Mouse (Mus musculus): ENCODE data around the gene Bglap.
"Not testable (repeated sequence)": the region's sequence is repeated elsewhere in the genome, so short reads cannot be mapped to it uniquely, and the experiment has no call there.

GRCm38 (mm10) chr3:88381389-88382315 lies 2.6 kb downstream of the Bglap start:
- TF ChIP-seq CTCF, EP300 (IDR thresholded peaks at IDR 0.05; ENCODE audit: low read depth): not testable (repeated sequence)
